ENCODE assay signal across 38 mouse cellular contexts in genomic region chr17:7413336-7413735, GRCm38 (mm10). TPM values are rescaled to one million over a fixed set of nuclear protein-coding genes. Genes with fewer than 3 reads are reported as not detected.
"Had no signal": no experiment of that assay in that cellular context is flagged by ENCODE, and none has a peak within 500 bp of the region (broad histone marks: within the 10 kb centered on the region; RNA-seq: fewer than 3 reads in every experiment).

No protein-coding gene starts in this region.

RNA-seq across cellular contexts. Expression of gene Unc93a2, which starts 28.1 kb away (rescaled TPM):
- total RNA-seq: heart, adult 18-20 months; heart, adult 8-10 months; heart, postnatal 36 days; hematopoietic stem cell, adult 5-6 weeks; hindbrain, postnatal 0 days; layer of hippocampus, adult 8-10 months; layer of hippocampus, postnatal 14 days; layer of hippocampus, postnatal 36 days; left cerebral cortex, adult 18-20 months; left cerebral cortex, postnatal 25 days had no signal
- polyA plus RNA-seq: heart, embryonic 11.5 days; heart, embryonic 13.5 days; heart, embryonic 15.5 days; heart, postnatal 0 days; hindbrain, embryonic 11.5 days; hindbrain, embryonic 13.5 days; intestine, embryonic 14.5 days; kidney, embryonic 15.5 days; kidney, postnatal 0 days; limb, embryonic 11.5 days; limb, embryonic 13.5 days; liver, embryonic 12.5 days had no signal

RNA-seq across cellular contexts. Expression of gene Gm49630, which starts 41.6 kb away (rescaled TPM):
- total RNA-seq: gastrocnemius, adult 18-20 months; gastrocnemius, adult 8-10 months; gastrocnemius, postnatal 14 days; gastrocnemius, postnatal 36 days; heart, adult 18-20 months; heart, adult 8-10 months; heart, postnatal 14 days; heart, postnatal 36 days; hematopoietic stem cell, adult 5-6 weeks; hindbrain, postnatal 0 days; layer of hippocampus, adult 18-20 months; layer of hippocampus, adult 8-10 months; layer of hippocampus, postnatal 14 days; layer of hippocampus, postnatal 36 days; left cerebral cortex, adult 18-20 months; left cerebral cortex, adult 8-10 months; left cerebral cortex, postnatal 10 days; left cerebral cortex, postnatal 25 days; left cerebral cortex, postnatal 4 days; liver, adult 2 months had no signal
- polyA plus RNA-seq: heart, embryonic 11.5 days; heart, embryonic 13.5 days; heart, embryonic 15.5 days; heart, postnatal 0 days; hindbrain, embryonic 11.5 days; hindbrain, embryonic 13.5 days; hindbrain, embryonic 15.5 days; hindbrain, postnatal 0 days; intestine, embryonic 14.5 days; intestine, embryonic 16.5 days; kidney, adult 2 months; kidney, embryonic 15.5 days; kidney, postnatal 0 days; large intestine, adult 2 months; limb, embryonic 11.5 days; limb, embryonic 13.5 days; limb, embryonic 15.5 days; liver, adult 2 months; liver, embryonic 12.5 days; liver, embryonic 14.5 days had no signal
